Mouse (Mus musculus): ENCODE results near the gene Abcc12.

The Abcc12 gene

GRCm38 (mm10) chr8:86578693-86579092 is 1.8 kb downstream of the Abcc12 start:
- DNase-seq (ENCODE audit: low read depth, low spot score) = no peak

- no peak for DNase-seq (ENCODE audit: low read depth, low spot score)
These were observed 2.4 kb downstream of the Abcc12 start for GRCm38 (mm10) chr8:86578076-86578475.

GRCm38 (mm10) chr8:86577547-86577946 is 2.9 kb downstream of the Abcc12 start:
- DNase-seq (ENCODE audit: low read depth, low spot score) = no peak

GRCm38 (mm10) chr8:86563674-86564073 is 16.8 kb downstream of the Abcc12 start:
- DNase-seq (ENCODE audit: low read depth, low spot score) = no peak

- DNase-seq (ENCODE audit: low read depth, low spot score) = no peak
These were observed 18.7 kb downstream of the Abcc12 start for GRCm38 (mm10) chr8:86561737-86562136.

- DNase-seq (ENCODE audit: low read depth, low spot score) = no peak
These were observed 19.8 kb downstream of the Abcc12 start for GRCm38 (mm10) chr8:86560688-86561065.

GRCm38 (mm10) chr8:86559947-86560687 is 20.4 kb downstream of the Abcc12 start:
- no peak for DNase-seq (ENCODE audit: low read depth, low spot score)

DNA sequence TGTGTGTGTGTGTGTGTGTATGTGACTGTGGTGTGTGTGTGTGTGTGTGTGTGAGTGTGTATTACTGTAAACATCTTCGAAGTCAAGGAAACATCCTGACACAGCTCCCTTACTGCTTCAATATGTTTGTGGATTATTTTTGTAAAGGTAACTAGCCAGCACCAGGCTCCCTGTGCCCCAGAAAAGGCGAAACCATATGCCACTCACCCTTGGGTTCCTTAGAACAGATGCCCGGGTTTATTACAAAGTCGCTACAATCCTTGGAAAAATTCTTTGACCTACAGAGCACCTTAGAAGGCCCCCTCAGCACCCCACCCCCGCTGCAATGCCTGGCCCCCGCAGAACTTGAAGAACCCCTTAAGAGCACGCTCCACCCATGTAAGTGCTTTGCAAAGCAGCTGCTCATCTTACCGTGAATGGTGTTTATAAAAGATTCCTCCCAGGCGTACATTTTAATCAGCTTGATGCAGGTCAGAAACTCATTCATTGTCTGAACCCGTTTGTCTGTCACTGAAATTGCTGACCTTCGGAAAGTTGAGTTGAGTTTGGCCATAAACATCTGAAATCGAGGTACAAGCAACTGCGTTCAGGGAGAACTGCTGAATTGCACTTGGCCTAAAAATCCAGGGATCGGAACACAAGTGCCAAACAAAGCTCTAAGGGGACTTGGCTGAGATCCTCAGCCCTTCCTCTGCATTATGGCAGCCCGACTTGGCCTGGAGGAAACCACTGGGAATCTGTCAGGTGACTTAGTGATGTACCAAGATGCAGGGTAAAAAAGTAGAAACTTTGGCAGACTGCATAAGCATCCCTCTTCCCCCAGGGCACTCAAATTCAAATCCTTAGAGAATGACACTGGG is 23.1 kb downstream of the Abcc12 start:
- DNase-seq (ENCODE audit: low read depth, low spot score) = no peak

DNA sequence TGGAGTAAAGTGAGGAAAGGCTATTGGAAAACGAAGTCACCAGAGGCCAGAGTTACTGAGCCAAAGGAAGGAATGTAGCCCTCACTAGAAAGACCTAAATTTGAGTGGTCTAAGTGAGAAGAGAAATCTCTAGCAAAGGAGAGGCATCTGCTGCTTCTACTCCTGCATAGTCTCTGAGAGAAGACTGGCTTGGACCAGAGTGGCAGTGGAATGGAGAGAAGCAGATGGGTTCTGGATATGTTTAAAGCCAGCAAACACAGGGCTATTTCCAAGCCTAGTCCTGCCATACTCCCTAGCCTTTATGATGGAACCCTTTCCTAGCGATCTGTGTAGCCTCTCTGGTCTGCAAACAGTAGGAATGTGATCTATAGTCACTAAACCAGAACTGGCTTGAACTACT is 24.9 kb downstream of the Abcc12 start:
- no peak for DNase-seq (ENCODE audit: low read depth, low spot score)

- no peak for DNase-seq (ENCODE audit: low read depth, low spot score)
These were observed 26.1 kb downstream of the Abcc12 start for GRCm38 (mm10) chr8:86554220-86554891.

- no peak for DNase-seq (ENCODE audit: low read depth, low spot score)
These were observed 30.0 kb downstream of the Abcc12 start for GRCm38 (mm10) chr8:86550516-86550915.

DNA sequence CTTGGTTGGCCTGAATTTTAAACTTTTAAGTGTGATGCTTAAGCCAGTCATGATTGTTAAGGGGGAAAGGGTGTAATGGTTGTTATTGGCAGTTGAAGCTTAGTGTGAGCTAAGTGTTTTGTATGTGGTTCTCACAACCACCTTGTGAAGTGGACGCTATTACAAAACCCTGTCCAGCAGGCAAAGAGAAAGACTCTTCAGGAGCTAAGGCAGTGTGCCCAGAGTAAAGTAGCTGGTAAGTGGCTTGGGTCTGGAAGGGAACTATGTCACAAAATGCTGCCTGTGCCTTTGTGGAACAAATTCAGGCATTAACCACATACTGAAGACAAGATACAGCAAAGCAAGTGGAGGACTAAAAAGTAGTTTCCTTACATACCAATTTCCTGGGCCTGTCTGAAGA is 34.5 kb downstream of the Abcc12 start:
- DNase-seq (ENCODE audit: low read depth, low spot score) = no peak

- no peak for DNase-seq (ENCODE audit: low read depth, low spot score)
These were observed 39.6 kb downstream of the Abcc12 start for GRCm38 (mm10) chr8:86540906-86541305.

DNA sequence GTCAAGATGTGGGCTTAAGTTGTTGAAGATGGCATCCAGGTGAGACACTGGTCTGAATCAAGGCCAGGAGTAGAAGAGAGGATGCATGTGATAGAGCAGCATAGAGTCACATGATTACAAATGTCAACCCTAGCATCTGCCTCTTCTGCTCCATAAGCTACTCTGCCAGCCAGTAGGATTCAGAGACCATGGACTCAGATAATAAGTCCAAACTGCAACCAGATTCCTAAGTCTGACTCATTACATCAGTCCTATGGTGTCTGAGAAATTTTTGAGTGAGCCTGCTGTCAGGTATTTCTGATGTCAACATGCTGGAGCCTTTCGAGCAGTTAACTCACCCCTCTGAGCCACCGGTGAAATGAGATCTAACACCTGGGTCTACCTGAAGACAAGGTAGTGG is 40.1 kb downstream of the Abcc12 start:
- DNase-seq (ENCODE audit: low read depth, low spot score) = no peak

DNA sequence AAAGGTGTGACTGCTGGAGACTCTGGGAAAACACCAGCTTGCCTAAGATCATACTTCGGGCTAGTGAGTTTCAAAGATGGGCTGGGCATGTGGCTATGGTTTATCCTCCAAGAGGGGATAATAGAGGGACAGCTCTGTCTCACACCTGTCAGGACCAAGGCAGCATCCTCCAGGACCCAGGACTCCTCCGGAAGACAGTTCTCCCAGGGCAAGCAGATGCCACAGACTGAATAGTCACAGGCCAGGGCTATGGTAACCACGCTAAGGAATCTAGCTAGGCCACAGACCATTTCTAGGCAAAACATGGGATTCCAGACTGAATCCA is 43.9 kb downstream of the Abcc12 start:
- DNase-seq (ENCODE audit: low read depth, low spot score) = no peak

DNA sequence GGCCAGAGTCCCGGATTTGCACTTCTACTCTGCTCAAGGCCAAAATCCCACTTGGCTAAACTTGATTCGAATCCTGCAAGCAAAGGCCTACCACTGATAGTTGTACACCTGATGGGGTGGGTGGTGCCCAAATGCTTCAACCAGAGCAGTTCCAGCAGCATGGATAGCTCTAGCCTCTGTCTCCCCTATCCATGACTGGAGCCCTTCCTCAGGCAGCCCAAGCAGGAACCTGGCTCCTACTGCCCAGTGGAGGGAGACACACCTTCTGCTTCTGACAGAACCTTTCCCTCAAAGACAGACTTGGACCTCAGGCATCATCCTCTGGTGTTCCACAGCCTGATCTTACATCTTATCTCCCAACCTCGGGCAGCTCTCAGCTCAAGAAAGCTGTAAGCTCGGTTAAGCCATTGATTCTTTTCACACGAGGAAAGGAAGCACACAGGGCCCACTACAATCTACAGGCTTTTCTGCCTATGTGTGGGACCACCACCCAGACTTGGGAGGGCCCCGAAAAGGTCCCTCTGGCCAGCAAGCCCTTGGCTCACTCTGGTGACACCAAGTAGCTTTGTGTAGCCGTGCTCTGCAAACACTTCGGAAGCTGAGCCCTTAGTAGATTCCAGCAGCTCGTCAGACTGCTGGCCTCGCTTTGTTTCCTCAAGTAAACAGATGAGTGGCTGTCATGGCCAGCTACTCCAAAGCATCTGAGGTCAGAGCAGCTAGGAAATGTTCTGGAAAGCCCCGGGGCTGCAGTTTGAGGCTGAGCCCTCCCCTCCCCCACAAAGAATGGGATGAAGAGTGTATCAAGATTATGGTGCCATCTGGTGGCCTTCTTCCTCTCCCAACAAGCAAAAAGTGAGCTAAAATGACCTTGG is 44.5 kb downstream of the Abcc12 start:
- peak; percentile 25 for DNase-seq (ENCODE audit: low read depth, low spot score)

GRCm38 (mm10) chr8:86535068-86535560 is 45.4 kb downstream of the Abcc12 start:
- no peak for DNase-seq (ENCODE audit: low read depth, low spot score)

DNA sequence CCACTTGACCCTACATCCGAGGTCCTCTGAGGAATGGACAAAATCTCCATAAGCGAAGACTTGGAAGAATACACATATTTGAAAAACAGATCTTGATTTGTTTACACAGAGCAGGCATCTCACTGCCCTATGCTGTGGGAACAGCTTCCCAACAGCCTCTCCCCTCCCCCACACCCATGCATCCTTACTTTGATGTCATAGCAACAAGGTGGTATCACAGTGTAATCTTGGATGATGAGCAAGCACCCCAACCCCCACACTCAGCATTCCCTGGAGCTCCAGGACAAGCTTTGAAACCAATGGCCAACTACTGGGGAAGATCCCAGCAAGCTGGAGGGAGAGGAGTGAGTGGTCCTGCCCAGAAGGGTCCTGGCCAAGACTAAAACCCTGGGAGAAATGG is 50.8 kb downstream of the Abcc12 start:
- DNase-seq (ENCODE audit: low read depth, low spot score) = no peak

DNA sequence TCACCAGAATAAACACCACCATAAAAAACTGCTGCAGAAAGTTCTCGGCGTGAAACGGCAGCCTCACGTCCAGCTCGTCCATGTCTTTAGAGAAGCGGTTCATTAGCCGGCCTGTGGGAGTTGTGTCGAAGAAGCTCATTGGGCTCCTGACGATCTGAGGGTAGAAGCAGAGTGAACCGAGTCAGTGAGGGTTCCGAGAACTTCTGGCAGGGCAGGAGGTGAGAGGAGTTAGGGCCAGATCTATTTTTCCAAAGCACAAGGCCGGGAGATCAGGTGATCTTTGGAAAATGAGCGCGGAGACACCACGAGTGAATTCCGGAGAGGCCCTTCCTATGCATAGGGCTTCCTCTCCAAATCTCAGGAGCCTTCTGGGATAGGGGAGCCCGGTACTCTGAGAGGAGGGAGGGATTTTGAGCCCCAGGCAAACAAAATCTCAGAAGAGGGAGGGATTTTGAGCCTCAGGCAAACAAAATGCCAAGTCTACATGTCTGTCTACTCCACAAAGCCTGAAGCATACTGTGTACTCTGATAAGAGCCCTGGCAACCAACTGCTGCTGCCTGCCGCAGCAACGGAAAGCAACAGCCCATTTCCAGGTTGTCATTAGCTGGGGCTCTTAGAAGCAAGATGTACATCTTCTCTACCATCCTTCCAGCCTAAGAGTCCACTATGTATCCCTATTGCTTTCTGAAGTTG is 53.0 kb downstream of the Abcc12 start:
- no peak for DNase-seq (ENCODE audit: low read depth, low spot score)

- no peak for DNase-seq (ENCODE audit: low read depth, low spot score)
These were observed 53.7 kb downstream of the Abcc12 start for GRCm38 (mm10) chr8:86526808-86527207.

DNA sequence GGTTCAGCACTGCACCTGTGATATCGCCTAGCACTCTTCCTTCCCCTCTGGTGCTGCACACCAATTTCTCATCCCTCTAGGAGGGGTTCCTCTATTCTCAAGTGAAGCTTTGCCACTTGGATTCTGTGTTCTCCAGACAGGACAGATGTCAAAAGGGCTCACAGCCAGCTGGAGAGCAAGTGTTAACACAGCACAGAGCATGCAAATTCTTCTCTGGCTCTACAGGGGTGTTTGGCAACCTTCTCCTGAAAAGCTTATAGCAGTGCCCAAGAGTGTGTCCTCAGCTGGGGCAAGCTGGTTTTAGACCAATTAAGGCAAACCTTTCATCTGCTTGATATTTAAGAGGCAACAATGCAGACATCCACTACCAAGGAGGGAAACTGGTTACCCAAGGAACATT is 66.3 kb downstream of the Abcc12 start:
- no peak for DNase-seq (ENCODE audit: low read depth, low spot score)
